Mouse (Mus musculus) T-cell, adult 2 months (primary cell): Measurements from ENCODE around the gene Pfkfb4.

ENCODE experiments used
- DNase-seq: peaks from one replicate; pipeline ENCODE4 v3.0.0; 2022; ENCODE audit warnings: low spot score

Pfkfb4 gene

DNA sequence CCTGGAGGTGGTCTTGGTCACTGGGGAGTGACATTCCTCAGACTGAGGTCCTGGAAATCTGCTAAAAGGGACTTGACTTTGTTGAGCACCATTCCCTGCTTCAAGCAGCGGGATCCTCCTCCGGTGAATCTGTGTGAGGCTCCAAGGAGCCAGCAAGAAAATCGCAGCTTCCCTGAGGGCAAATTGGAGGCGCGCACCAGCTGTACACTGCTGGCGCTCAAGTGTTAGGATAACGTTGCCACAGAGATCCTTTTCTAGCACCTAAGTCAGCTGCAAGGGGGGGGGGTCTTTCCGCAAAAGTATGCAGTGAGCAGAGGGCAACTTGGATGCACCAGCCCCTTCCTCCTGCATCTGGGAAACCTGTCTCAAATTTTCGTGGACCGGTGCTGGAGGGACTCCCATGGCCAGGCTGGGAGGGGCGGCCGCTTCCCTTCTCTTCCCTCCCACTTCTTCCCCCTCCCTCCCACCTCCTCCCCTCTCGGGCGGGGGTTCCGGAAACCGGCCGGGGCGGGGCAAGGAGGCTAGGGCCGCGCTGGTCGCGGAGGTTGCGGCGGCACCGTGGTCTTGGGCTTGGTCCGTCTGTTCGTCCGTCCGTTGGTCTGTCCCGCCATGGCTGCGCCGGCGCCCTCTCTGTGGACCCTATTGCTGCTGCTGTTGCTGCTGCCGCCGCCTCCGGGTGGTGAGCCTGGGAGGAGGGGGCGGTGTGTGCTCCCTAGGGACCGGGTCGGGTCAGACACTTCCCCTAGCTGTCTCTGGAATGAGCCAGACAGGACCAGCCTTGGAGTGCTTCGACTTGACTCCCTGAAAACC is 46.7 kb downstream of the Pfkfb4 start, which contains the start of gene Shisa5:
TSS of gene Shisa5 (plus strand) at position 480 of the 810 bp plus-strand sequence.
- DNase-seq = peak; percentile 59

DNA sequence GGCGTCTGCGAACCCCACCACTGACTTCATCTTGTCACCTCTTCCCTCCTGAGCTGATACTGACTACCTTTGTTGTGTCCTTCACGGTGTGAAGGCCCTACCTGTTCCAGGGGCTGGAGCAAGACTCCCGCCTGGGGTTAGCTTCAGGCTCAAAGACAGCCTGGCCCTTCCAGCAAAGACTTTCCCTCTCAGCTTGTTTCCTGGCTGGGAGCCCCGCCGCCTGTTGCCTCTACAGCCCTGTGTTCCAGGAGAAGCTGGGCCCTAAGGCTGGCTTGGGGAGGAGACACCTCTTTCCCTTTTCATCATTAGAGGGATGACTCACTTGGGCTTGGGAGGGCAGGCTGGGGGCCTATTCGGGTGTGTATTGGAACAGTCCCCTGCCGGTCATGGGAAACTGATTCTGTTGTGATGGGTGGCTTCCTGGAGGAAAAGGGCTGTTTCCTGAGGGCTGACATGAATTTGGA is 47.4 kb downstream of the Pfkfb4 start:
- no peak for DNase-seq

DNA sequence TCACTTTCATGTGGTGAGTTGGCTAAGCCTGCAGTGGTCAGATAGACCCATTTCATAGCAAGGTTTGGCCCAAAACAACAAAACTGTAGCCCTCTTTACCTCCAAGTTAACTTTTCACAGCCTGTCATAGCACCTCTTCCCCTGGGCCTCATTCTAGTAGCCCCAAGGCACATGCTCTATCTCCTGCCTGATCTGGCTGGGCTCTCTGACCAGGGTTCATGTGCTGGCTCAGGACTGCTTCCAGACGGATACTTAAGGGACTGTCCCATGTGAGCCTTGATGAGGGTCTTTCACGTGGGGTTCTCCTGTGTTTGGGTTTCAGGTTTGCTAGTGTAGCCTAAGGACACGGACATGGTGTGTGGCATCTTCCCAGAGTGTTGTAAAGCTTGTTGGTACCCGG is 48.1 kb downstream of the Pfkfb4 start:
- DNase-seq = no peak

DNA sequence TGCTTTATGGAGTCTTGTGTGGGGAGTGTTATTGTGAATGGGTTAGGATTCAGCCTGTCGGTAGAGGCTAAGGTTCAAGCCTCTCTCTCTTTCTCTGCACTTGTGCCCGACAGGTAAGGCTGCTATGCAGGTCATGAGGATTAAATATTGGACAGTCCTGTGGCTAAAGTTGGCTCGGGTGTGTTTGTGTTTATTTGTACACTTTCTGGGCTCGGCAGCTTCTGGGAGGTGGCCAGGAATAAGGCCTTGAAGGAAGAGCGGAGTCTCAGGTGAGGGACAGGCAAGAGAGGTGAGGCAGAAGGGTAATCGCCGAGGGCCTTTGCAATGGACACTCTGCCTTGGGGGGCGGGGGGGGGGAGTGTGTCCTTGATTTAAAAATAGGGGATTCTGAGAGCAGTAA is 48.6 kb downstream of the Pfkfb4 start:
- DNase-seq = no peak

DNA sequence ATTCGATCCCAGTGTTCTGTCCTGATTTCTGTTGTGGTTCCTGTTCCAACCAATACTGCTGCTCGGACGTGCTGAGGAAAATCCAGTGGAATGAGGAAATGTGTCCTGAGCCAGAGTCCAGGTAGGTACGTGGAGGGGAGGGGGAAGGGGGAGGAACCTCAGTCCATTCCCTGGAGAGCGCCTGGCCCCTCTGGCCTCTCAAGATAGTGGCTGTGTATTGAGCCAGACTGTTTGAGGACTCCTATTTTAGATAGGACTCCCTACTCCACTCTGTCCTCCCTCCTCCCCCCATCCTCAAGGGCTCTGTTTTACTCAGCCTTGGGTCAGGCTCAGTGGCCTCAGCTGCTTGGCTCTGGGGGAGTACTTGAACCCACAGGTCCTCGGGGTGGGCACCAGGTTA is 49.3 kb downstream of the Pfkfb4 start:
- no peak for DNase-seq

DNA sequence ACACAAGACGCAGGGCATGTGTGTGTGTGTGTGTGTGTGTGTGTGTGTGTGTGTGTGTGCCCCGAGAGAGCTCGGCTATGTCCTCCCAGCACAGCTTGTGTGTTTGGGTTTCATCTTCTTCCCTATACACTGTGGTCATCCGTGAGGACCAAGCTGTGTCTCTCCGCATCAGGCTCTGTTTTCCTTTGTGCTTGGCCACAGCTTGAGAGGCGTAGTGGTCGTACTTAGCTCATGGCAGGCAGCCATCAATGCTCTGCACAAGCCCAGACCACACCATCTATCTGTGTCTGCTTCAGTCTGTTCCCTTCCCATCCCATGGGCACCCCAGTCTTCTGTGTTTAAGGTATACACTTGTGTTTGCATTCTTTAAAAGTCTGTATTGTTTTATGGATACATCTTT is 49.8 kb downstream of the Pfkfb4 start:
- no peak for DNase-seq

DNA sequence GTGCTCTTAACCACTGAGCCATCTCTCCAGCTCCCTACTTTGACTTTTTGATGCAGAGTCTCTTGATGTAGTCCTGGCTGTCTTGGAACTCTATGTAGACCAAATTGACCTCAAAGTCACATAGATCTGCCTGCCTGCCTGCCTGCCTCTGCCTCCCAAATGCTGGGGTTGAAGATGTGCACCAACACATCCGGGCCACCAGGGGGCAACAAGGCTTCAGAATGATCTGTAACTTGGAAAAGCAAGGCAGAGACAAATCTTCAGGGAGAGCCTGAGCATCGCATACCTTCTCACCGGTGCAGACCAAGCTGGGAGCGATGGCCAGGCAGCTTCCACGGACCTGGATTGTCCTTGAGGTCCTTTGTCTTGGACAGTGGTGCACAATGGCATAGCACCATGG is 54.7 kb downstream of the Pfkfb4 start:
- peak; percentile 89 for DNase-seq

DNA sequence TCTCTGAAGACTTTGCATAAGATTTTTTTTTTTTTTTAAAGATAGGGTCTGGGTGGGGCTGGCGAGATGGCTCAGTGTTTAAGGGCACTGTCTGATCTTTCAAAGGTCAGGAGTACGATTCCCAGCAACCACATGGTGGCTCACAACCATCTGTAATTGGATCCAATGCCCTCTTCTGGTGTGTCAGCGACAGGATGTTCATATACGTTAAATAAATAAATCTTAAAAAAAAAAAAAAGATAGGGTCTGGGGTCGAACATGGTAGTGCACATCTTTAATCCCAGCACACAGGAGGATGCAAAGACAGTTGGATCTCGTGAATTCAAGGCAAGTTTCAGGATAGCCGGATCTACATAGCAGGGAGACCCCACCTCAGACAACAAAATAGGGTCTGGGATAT is 57.7 kb downstream of the Pfkfb4 start:
- DNase-seq = no peak

DNA sequence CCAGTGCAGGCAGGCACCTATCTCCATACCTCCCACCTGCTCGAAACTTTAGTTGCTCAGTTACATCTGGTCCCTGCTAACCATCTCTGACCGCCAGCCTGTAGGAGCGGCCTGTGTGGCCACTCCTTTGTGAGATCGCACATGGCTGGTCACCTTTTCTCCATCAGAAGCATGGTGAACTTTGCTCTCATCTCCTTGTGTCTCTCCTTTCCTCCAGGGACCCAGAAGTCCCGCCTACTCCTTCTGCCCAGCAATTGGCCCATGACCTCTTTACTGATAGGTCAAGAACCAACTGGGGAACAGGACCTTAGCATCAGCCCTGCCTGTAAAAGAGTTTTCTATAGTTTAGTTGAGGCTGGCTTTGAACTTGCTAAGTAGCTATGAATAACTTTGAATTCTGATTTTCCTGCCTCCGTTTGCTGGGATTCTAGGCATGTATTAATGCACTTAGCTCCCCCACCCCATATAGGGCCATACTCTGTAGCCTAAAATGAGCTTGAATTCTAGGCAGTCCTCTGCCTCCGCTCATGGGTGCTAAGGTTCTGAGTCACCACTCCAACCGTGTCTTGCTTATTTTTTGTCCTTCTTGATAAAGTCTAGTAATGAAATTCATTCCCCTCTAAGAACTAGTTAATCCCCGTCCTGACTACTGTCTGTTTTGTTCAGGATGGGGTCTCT is 58.6 kb downstream of the Pfkfb4 start:
- DNase-seq = peak; percentile 20

DNA sequence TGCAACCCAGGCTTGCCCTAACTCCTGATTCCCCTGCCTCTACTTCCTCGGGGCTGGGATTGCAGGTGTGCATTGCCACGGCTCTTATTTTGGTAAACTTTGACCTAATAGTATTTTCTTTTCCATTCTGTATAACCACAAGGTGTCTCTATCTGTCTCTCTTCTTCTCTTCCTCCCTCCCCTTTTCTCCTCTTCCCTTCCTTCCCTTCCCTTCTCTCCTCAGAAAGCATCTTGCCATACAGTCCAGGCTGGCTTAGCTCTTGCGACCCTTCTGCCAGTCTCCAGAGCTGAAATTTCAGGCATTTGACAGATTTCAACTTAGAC is 59.1 kb downstream of the Pfkfb4 start:
- no peak for DNase-seq

DNA sequence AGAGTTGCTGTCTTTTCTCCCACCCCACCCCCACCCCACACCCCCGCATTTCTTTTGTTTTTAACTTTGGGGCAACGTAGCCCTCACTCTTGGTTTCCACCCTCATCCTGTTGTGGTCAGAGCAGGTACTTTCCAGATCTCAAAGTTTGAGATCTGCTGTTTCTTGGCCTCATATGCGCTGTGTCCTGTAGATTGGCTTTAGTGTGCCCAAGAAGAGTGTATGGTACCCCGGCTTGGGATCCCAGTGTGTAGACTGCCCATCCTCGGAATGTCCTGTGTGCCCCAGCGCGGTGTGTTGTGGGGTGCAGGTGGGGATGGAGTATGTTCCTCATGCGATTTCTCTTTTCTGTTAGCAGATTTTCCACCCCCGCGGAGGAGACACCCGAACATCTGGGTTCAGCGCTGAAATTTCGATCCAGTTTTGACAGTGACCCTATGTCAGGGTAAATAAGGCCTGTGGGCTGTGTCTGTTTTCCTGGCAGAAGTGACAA is 59.5 kb downstream of the Pfkfb4 start:
- DNase-seq = peak; percentile 88

DNA sequence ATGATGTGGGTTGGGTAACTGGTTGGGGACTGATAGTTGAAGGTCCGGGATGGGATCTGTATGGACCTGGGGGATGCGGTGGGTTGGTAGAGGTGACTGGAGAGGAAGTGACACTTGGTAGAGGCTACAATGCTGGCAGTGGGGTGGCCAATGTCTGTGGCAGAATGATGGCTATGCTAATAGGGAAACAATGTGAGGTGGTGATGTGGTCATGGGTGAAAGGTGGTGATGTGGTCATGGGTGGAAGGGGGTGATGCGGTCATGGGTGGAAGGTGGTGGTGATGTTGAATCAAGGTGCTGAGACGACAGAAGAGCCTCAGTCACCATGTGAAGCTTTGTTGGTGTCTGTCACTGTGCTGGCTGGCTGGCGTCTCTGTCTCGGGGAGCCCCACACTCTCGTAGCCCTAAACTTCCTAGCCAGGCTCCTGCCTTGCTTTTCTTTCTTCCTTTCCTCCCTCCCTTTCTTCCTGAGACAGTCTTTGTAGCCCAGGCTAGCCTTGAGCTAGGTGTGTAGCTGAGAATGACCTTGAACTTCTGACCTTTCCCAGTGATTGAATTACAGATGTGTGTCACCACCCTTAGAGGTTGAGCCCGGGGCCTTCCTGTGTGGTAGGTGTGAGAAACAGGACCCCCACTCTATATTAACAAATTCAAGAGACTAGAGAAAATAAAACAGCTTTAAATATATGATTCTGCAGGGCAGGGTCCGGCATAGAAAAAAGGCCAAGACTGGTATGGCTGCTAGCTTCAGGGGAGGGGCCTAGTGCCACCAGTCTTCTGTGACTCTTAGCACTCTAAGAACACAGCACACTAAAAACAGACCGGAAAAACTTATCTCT is 60.3 kb downstream of the Pfkfb4 start:
- DNase-seq = peak; percentile 89

DNA sequence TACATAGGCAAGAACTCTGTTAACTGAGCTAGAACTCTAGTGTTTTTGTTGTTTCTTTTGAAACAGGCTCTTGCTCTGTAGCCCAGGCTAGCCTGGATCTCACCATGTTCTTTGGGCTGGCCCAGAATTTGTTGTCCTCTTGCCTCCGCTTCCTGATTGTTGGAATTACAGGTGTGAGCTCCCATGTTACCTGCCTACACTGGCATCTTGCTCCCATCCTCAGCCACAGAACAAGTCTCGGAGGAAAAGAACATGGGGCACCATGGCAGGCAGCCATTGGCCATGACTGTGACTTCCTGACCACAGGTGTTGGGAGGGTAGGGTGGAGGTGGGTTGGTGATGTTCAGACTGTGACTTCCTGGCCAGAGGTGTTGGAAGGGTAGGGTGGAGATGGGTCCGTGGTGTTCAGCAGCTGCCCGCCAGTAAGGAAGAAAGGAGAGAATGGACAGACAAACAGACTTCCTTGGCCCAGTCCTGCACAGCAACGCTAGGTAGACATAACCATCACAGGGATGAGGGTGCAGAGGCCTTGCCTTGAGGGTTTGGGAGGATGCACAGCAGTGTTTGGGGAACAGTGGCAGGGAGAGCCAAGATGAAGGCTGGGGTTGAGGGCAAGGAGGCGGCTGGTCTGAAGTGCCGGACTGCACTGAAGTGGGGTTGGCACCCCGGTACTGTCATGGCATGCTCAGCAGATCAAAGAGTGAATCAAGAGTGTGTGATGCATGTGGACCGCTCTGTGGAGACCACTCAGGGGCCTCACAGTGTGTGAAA is 61.1 kb downstream of the Pfkfb4 start:
- DNase-seq = peak; percentile 80

DNA sequence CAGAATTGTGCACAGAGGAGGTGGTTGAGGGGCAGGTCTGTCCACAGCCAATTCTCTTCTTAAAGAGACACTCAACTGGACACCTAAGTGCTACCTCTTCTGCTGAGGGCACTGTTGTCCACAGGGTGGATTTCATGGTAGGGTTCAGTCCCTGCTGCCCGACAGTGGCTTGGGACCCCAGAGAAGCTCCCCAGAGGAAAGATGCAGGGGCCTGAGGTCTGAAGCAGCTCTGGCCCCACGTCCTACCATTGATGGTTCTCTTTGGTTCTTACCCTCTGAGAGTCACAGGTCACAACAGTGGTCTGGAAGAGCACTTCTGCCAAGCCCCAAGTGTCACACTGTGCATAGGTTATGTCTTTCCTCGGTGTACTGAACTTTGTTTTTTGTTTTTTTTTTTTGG is 61.8 kb downstream of the Pfkfb4 start:
- no peak for DNase-seq

DNA sequence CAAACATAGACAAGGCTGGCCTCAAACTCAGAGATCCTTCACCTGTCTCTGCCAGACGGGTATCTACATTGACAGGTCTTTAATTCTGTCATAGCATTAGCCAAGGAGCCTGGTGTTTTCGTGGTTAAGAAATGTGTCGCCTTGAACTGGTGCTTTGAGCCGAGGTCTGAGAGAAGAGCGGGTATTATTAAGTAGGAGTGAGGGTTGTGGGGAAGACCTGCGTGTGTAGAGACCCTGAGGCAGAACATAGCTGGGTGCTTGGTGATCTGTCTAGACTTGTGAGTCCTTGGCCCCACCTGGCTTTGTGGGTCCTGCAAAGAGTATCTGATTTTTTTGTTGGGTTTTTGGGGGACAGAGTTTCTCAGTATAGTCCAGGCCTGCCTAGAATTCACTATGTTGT is 62.3 kb downstream of the Pfkfb4 start:
- DNase-seq = peak; percentile 15

DNA sequence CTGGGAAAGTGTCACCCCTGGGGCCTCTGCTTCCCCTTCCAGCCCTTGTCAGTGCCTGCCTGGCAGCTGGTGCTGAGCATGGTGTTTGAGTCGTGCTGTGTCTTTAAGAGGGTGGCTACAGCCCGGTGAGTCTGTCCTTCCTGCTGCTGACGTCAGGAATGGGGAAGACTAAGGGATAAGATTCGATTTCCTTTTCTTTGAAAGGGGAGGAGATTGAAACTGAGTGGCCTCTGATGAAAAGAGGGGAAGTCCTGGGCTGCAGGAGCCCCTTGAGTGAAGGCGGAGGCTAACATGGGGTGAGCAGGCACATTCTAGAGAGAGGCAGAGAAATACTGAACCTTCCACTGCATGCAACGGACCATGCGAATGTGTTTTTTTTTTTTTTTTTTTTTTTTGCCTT is 63.1 kb downstream of the Pfkfb4 start:
- DNase-seq = peak; percentile 78

DNA sequence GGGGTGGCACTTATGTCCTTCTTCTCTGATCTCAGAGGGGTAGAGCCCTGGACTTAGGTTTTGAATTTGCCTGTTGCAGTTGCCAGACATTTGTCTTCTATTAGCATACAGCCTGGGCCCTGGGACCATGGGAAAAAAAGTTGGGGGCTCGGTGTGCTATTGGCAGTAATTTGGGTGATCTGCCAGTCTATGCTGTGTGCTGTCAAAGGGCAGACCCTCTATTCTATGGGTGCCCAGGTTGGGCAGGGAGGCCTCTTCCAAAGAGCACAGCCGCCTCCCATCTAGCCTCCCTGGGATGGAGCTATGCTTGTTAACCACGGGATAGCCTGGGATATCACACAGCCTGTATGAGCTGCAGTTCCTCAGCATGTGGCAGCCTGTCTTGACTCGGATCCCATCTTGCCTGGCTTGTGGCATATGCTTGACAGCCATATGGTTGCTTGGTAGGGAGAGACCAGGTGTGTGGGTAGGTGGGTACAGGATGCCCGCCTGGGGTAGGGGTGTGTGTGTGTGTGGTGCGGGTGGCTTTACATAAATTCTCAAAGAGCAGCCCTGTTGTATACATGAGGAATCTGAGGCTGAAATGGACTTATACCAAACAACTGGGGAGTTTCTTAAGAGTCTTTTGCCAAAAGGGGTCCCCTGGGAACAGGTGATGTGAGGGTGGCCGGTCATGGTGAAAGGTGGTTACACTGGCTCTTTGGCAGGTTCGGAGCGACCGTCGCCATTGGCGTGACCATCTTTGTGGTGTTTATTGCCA is 63.9 kb downstream of the Pfkfb4 start:
- peak; percentile 34 for DNase-seq

DNA sequence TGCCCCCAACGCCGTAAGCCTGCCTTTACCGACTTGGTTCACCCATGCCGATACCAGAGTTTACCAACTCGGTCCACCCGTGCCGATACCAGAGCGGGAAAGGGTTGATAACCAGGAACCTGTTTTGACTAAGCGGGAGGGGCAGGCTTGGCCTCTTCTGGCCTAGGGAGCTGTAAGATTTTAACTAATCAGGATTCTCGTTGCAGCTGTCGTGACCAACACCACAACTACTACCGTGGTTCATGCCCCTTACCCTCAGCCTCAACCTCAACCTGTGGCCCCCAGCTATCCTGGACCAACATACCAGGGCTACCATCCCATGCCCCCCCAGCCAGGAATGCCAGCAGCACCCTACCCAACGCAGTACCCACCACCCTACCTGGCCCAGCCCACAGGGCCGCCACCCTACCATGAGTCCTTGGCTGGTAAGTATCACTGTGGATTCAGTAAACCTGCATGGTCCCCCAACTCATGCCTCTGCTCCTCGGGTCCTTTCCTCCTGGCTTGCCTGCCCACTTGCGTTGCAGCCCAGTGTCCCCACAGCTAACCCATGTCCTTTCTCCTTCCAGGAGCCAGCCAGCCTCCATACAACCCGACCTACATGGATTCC is 64.6 kb downstream of the Pfkfb4 start:
- peak; percentile 26 for DNase-seq

DNA sequence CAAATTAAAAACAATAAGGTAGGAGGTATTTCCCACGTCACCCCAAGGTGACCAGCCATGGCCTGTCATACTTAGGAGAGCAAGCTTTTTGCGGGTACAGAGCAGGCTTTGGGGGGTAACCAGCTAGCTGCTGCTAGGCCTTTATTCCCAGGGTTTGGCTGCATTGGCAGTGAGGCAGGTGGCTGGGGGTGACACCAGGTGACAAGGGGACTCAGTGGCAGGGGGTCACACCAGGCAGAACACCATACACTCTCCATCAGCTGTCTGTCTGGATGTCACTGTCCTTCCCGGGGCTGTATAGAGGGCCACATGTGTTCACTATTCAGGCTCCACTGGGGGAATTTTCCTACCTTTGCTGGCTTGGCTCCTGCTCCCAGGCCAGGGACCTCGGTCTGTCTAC is 65.3 kb downstream of the Pfkfb4 start:
- DNase-seq = no peak

DNA sequence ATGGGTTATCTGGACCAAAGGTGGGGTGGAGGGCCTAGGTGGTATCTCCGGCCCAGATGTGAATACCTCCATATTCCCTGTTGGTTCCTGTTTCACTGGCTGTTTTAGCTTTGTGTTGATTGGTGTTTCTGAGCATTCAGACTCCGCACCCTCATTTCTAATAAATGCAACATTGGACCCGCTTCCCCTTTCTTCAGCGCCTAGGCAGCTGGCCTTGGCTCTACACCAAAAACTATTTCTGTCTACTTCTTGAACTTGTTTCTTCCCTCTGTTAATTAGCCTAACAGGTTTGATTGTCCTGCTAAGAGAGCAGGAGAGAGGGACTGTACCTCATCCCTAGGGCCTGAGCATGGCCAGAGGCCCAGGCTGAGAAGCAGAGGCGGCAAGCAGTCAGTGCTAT is 66.0 kb downstream of the Pfkfb4 start:
- no peak for DNase-seq
